In genomic region chr11:117888853-117889822, GRCm38 (mm10) we compare ENCODE assay signal across 8 mouse cellular contexts. TPM values are rescaled to one million over a fixed set of nuclear protein-coding genes. Genes with fewer than 3 reads are reported as not detected.
DNase-seq lines count a peak whose midpoint lies in the region; ATAC-seq lines count a peak whose summit lies in the region.

No protein-coding gene starts in this region.

- H3K4me2 ChIP-seq in lung, embryonic 15.5 days: peak overlapping the region; percentile 55
- peak overlapping the region; percentile 58 for H3K4me2 ChIP-seq in limb, embryonic 15.5 days

- peak overlapping the region; percentile 37 for H3K9ac ChIP-seq in lung, embryonic 15.5 days
- H3K9ac ChIP-seq in limb, embryonic 15.5 days: peak overlapping the region; percentile 8; the same call in 1 of the 2 replicates

- H3K27ac ChIP-seq in lung, embryonic 15.5 days: 0 out of 2 replicates have a peak overlapping the region, but pooled peaks have one; percentile 16
- H3K27ac ChIP-seq in forebrain, embryonic 10.5 days: peak overlapping the region; percentile 81
- peak overlapping the region; percentile 83 for H3K27ac ChIP-seq in limb, embryonic 15.5 days

- H3K4me1 ChIP-seq in lung, embryonic 15.5 days: peaks cover 36% of the 10 kb centered on the region
- peaks cover 36% of the 10 kb centered on the region for H3K4me1 ChIP-seq in forebrain, embryonic 10.5 days
- H3K4me1 ChIP-seq in limb, embryonic 15.5 days: peaks cover 49% of the 10 kb centered on the region

- no peaks in the 10 kb centered on the region for H3K9me3 ChIP-seq in lung, embryonic 15.5 days
- H3K9me3 ChIP-seq in forebrain, embryonic 10.5 days: no peaks in the 10 kb centered on the region
- H3K9me3 ChIP-seq in limb, embryonic 15.5 days: no peaks in the 10 kb centered on the region

- WGBS in lung, embryonic 15.5 days: 12% methylated on average over 33 of the region's 33 CpGs
- WGBS in forebrain, embryonic 10.5 days: 2% methylated on average over 33 of the region's 33 CpGs
- WGBS in limb, embryonic 15.5 days: 6% methylated on average over 33 of the region's 33 CpGs

- H3K4me3 ChIP-seq in lung, embryonic 15.5 days: peak overlapping the region; percentile 17
- H3K4me3 ChIP-seq in forebrain, embryonic 10.5 days: peak overlapping the region; percentile 47
- H3K4me3 ChIP-seq in limb, embryonic 15.5 days: peak overlapping the region; percentile 30

- no peaks in the 10 kb centered on the region for H3K27me3 ChIP-seq in lung, embryonic 15.5 days
- H3K27me3 ChIP-seq in forebrain, embryonic 10.5 days (ENCODE audit: poor library complexity, severe bottlenecking): peaks cover 100% of the 10 kb centered on the region
- H3K27me3 ChIP-seq in limb, embryonic 15.5 days: no peaks in the 10 kb centered on the region; the same call in 1 of the 2 replicates

- peak; percentile 27; the same call in 1 of the 2 replicates for ATAC-seq in lung, embryonic 15.5 days (ENCODE audit: borderline replicate concordance, extremely low read depth, low FRiP score, low TSS enrichment)
- peak; percentile 70 for ATAC-seq in limb, embryonic 15.5 days (ENCODE audit: insufficient number of reproducible peaks, low FRiP score, low TSS enrichment, low read depth)

- DNase-seq in lung, postnatal 14 days: no peak
- peak; percentile 61 for DNase-seq in forebrain, embryonic 10.5 days (ENCODE audit: extremely low spot score, low spot score)
- peak; percentile 33 to 38 for DNase-seq in right cerebral cortex, adult 2 months (ENCODE audit: low spot score in 2 of 2)
- no peak for DNase-seq in layer of hippocampus, postnatal 10 days (ENCODE audit: low spot score in 2 of 2)
- DNase-seq in left cerebral cortex, adult 18-20 months (ENCODE audit: low spot score in 2 of 2): no peak
- DNase-seq in T-cell, adult 2 months (ENCODE audit: low spot score): no peak

- H3K36me3 ChIP-seq in lung, embryonic 15.5 days: no peaks in the 10 kb centered on the region
- H3K36me3 ChIP-seq in forebrain, embryonic 10.5 days (replicated peaks): no peaks in the 10 kb centered on the region
- no peaks in the 10 kb centered on the region for H3K36me3 ChIP-seq in limb, embryonic 15.5 days

RNA-seq across cellular contexts. Expression of gene Tha1, which starts 15.9 kb away (rescaled TPM):
- polyA plus RNA-seq in lung, embryonic 15.5 days (2015; fragmentation: Nextera tagmentation; extraction: Ambion mirVana): 5.0 and 5.4 TPM in 2 replicates
- 4.4 and 6.4 TPM in 2 replicates for polyA plus RNA-seq in forebrain, embryonic 10.5 days (2016; fragmentation: Nextera tagmentation; extraction: Ambion mirVana)
- 3.5 and 4.1 TPM in 2 replicates for polyA plus RNA-seq in limb, embryonic 15.5 days (2015; fragmentation: Nextera tagmentation; extraction: Ambion mirVana)
- total RNA-seq in layer of hippocampus, postnatal 10 days (2021): 1 to 10 TPM; 2.1 to 2.3 TPM
- 1 to 10 TPM; 2.8 to 5.0 TPM for total RNA-seq in left cerebral cortex, adult 18-20 months (2021)

RNA-seq across cellular contexts. Expression of gene Tmem235, which starts 28.6 kb away (rescaled TPM):
- polyA plus RNA-seq in lung, embryonic 15.5 days (2015; fragmentation: Nextera tagmentation; extraction: Ambion mirVana): not detected in 2 replicates
- polyA plus RNA-seq in forebrain, embryonic 10.5 days (2016; fragmentation: Nextera tagmentation; extraction: Ambion mirVana): not detected in 2 replicates
- not detected in 2 replicates for polyA plus RNA-seq in limb, embryonic 15.5 days (2015; fragmentation: Nextera tagmentation; extraction: Ambion mirVana)
- total RNA-seq in layer of hippocampus, postnatal 10 days (2021): under 1 TPM in 1 of 2 experiments, not detected in 1; 0.25 TPM
- total RNA-seq in left cerebral cortex, adult 18-20 months (2021): not detected

RNA-seq across cellular contexts. Expression of gene Birc5, which starts 40.1 kb away (rescaled TPM):
- 352 and 368 TPM in 2 replicates for polyA plus RNA-seq in lung, embryonic 15.5 days (2015; fragmentation: Nextera tagmentation; extraction: Ambion mirVana)
- polyA plus RNA-seq in forebrain, embryonic 10.5 days (2016; fragmentation: Nextera tagmentation; extraction: Ambion mirVana): 412 and 424 TPM in 2 replicates
- polyA plus RNA-seq in limb, embryonic 15.5 days (2015; fragmentation: Nextera tagmentation; extraction: Ambion mirVana): 240 and 254 TPM in 2 replicates
- total RNA-seq in layer of hippocampus, postnatal 10 days (2021): 1 to 10 TPM; 5.0 to 5.2 TPM
- under 1 TPM; 0.65 to 0.87 TPM for total RNA-seq in left cerebral cortex, adult 18-20 months (2021)

Comparison
In these comparisons a context has a peak if more than half of its experiments do, and no peak if none do; other contexts are left out.
1. H3K27ac ChIP-seq: peak in every context shown above with its lines; median percentile 83 in limb, embryonic 15.5 days; 81 in forebrain, embryonic 10.5 days; 16 in lung, embryonic 15.5 days.
2. DNase-seq: peak in forebrain, embryonic 10.5 days (single experiment) and right cerebral cortex, adult 2 months (2 of 2); none in lung, postnatal 14 days (single experiment), layer of hippocampus, postnatal 10 days (0 of 2), left cerebral cortex, adult 18-20 months (0 of 2) and T-cell, adult 2 months (single experiment).
3. Peak in every context shown above with its lines, with median percentiles within 50 percentile points of each other: H3K4me3 ChIP-seq.